Comparison of ENCODE assay signal across 8 mouse cellular contexts in genomic region chr5:34949769-34950211, GRCm38 (mm10). TPM values are rescaled to one million over a fixed set of nuclear protein-coding genes. Genes with fewer than 3 reads are reported as not detected.
DNase-seq lines count a peak whose midpoint lies in the region; ATAC-seq and TF ChIP-seq lines count a peak whose summit lies in the region.

No protein-coding gene starts in this region.

- no peak for TF ChIP-seq CTCF in small intestine, adult 2 months (IDR thresholded peaks at IDR 0.05; ENCODE audit: extremely low read depth, insufficient read length, insufficient replicate concordance, low read depth, low read length)

- peak overlapping the region; percentile 96 for H3K27ac ChIP-seq in heart, embryonic 10.5 days
- peak overlapping the region; percentile 93 for H3K27ac ChIP-seq in embryonic facial prominence, embryonic 12.5 days
- H3K27ac ChIP-seq in limb, embryonic 10.5 days = peak overlapping the region; percentile 99
- no peak overlapping the region for H3K27ac ChIP-seq in small intestine, adult 2 months (ENCODE audit: insufficient read depth, low read depth, low read length)

- H3K27me3 ChIP-seq in heart, embryonic 10.5 days (ENCODE audit: insufficient read depth, poor library complexity, severe bottlenecking) = no peaks in the 10 kb centered on the region
- no peaks in the 10 kb centered on the region for H3K27me3 ChIP-seq in embryonic facial prominence, embryonic 12.5 days
- H3K27me3 ChIP-seq in limb, embryonic 10.5 days (ENCODE audit: low read depth, poor library complexity, severe bottlenecking) = no peaks in the 10 kb centered on the region
- no peaks in the 10 kb centered on the region for H3K27me3 ChIP-seq in small intestine, adult 2 months (ENCODE audit: control insufficient read depth, insufficient read depth, low read length)

- H3K4me1 ChIP-seq in heart, embryonic 10.5 days = peaks cover 45% of the 10 kb centered on the region
- peaks cover 11% of the 10 kb centered on the region for H3K4me1 ChIP-seq in embryonic facial prominence, embryonic 12.5 days
- H3K4me1 ChIP-seq in limb, embryonic 10.5 days = peaks cover 27% of the 10 kb centered on the region
- H3K4me1 ChIP-seq in small intestine, adult 2 months (ENCODE audit: control insufficient read depth, insufficient read depth, insufficient read length, low read length) = peaks cover 5% of the 10 kb centered on the region; the same call in 1 of the 2 replicates

- H3K4me3 ChIP-seq in heart, embryonic 10.5 days = peak overlapping the region; percentile 90
- peak overlapping the region; percentile 92 for H3K4me3 ChIP-seq in embryonic facial prominence, embryonic 12.5 days
- peak overlapping the region; percentile 94 for H3K4me3 ChIP-seq in limb, embryonic 10.5 days
- H3K4me3 ChIP-seq in small intestine, adult 2 months (ENCODE audit: low read depth, low read length) = peak overlapping the region; percentile 69

- peak overlapping the region; percentile 64 for H3K4me2 ChIP-seq in embryonic facial prominence, embryonic 12.5 days (replicated peaks)

- DNase-seq in heart, embryonic 10.5 days (ENCODE audit: low spot score) = no peak
- no peak for DNase-seq in heart, adult 11 months
- peak; percentile 42 for DNase-seq in 416B (ENCODE audit: low read depth)
- DNase-seq in limb, embryonic 10.5 days (ENCODE audit: low spot score) = no peak
- DNase-seq in adrenal gland, postnatal 10 days = no peak

- no peaks in the 10 kb centered on the region for H3K9me3 ChIP-seq in heart, embryonic 10.5 days
- H3K9me3 ChIP-seq in embryonic facial prominence, embryonic 12.5 days = 0 out of 2 replicates have a peak, but pooled peaks cover 7% of the 10 kb centered on the region
- H3K9me3 ChIP-seq in limb, embryonic 10.5 days (replicated peaks) = no peaks in the 10 kb centered on the region

- TF ChIP-seq POLR2A in small intestine, adult 2 months (IDR thresholded peaks at IDR 0.05; ENCODE audit: low read depth, low read length) = 0 out of 2 replicates have a peak, but pooled peaks have one; percentile 7

- under 1% methylated on average over 12 of the region's 12 CpGs for WGBS in heart, embryonic 10.5 days
- WGBS in embryonic facial prominence, embryonic 12.5 days = 1% methylated on average over 12 of the region's 12 CpGs
- under 1% methylated on average over 12 of the region's 12 CpGs for WGBS in limb, embryonic 10.5 days
- 7% methylated on average over 12 of the region's 12 CpGs for WGBS in small intestine, adult 2 months

- H3K36me3 ChIP-seq in heart, embryonic 10.5 days = peaks cover 12% of the 10 kb centered on the region
- H3K36me3 ChIP-seq in embryonic facial prominence, embryonic 12.5 days = peaks cover 12% of the 10 kb centered on the region
- peaks cover 30% of the 10 kb centered on the region for H3K36me3 ChIP-seq in limb, embryonic 10.5 days
- no peaks in the 10 kb centered on the region for H3K36me3 ChIP-seq in small intestine, adult 2 months (ENCODE audit: control insufficient read depth, insufficient read depth, low read length)

- peak overlapping the region; percentile 97 for H3K9ac ChIP-seq in embryonic facial prominence, embryonic 12.5 days

- ATAC-seq in embryonic facial prominence, embryonic 12.5 days (ENCODE audit: insufficient number of reproducible peaks, insufficient read depth, low FRiP score, low TSS enrichment) = peak; percentile 50
- no peak for ATAC-seq in inflammation-experienced regulatory T-cells, adult 6 months

RNA-seq across cellular contexts. Expression of gene Rgs12, which starts 0.5 kb away (rescaled TPM):
- 32.8 and 35.3 TPM in 2 replicates for polyA plus RNA-seq in heart, embryonic 10.5 days (2016; fragmentation: Nextera tagmentation; extraction: Ambion mirVana)
- polyA plus RNA-seq in embryonic facial prominence, embryonic 12.5 days (2016; fragmentation: Nextera tagmentation; extraction: Ambion mirVana) = 55.0 and 56.3 TPM in 2 replicates
- polyA plus RNA-seq in limb, embryonic 10.5 days (2016; fragmentation: Nextera tagmentation; extraction: Ambion mirVana) = 42.7 and 53.8 TPM in 2 replicates
- polyA plus RNA-seq in small intestine, adult 2 months (2012; rRNA removed) = 4.6 and 6.1 TPM in 2 replicates
- polyA plus RNA-seq in inflammation-experienced regulatory T-cells, adult 6 months (2017; shearing (Covaris generic)) = 10 to 100 TPM in 1 of 3 experiments, 1 to 10 TPM in 2; 5.4 to 10.7 (median 9.9) TPM
- 10 to 100 TPM; 27.9 to 42.1 TPM for total RNA-seq in adrenal gland, postnatal 10 days (2021)

RNA-seq across cellular contexts. Expression of gene Msantd1, which starts 42.0 kb away (rescaled TPM):
- polyA plus RNA-seq in heart, embryonic 10.5 days (2016; fragmentation: Nextera tagmentation; extraction: Ambion mirVana) = 0.37 and 1.3 TPM in 2 replicates
- 0.59 and 1.3 TPM in 2 replicates for polyA plus RNA-seq in embryonic facial prominence, embryonic 12.5 days (2016; fragmentation: Nextera tagmentation; extraction: Ambion mirVana)
- polyA plus RNA-seq in limb, embryonic 10.5 days (2016; fragmentation: Nextera tagmentation; extraction: Ambion mirVana) = 0.25 and 0.46 TPM in 2 replicates
- polyA plus RNA-seq in small intestine, adult 2 months (2012; rRNA removed) = 1.6 and 3.1 TPM in 2 replicates
- polyA plus RNA-seq in inflammation-experienced regulatory T-cells, adult 6 months (2017; shearing (Covaris generic)) = 1 to 10 TPM in 2 of 3 experiments, under 1 TPM in 1; 0.29 to 1.8 (median 1.7) TPM
- total RNA-seq in adrenal gland, postnatal 10 days (2021) = 1 to 10 TPM; 1.1 TPM
